Mouse (Mus musculus) forebrain, embryonic 15.5 days (tissue): ENCODE results near the gene Samd8. TPM values are rescaled to one million over a fixed set of nuclear protein-coding genes. Genes with fewer than 3 reads are reported as not detected.
A peak's percentile ranks its signal among the peaks of the same experiment; 100 is the strongest.

Source experiments
- ATAC-seq: fragments of 200-750 bp; cut with Nextera tagmentation; replicated peaks from 2 replicates; pipeline ENCODE4 v1.8.0; 2017; ENCODE audit warnings: mild to moderate bottlenecking, moderate TSS enrichment, moderate library complexity
- H3K27ac ChIP-seq: fragments of 300-500 bp; sonication (generic); replicated peaks from 2 replicates; pipeline ENCODE4 v1.5.1; 2015; ENCODE audit warnings: mild to moderate bottlenecking, inconsistent platforms
- H3K27me3 ChIP-seq: fragments of 300-500 bp; sonication (generic); 2 replicates; pipeline ENCODE4 v1.6.1; 2015; ENCODE audit warnings: inconsistent platforms
- H3K36me3 ChIP-seq: fragments of 300-500 bp; sonication (generic); 2 replicates; pipeline ENCODE4 v1.6.1; 2015; ENCODE audit warnings: mild to moderate bottlenecking, inconsistent platforms
- H3K4me1 ChIP-seq: fragments of 300-500 bp; sonication (generic); 2 replicates; pipeline ENCODE4 v1.6.1; 2015; ENCODE audit warnings: inconsistent platforms
- H3K4me2 ChIP-seq: fragments of 300-500 bp; sonication (generic); replicated peaks from 2 replicates; pipeline ENCODE4 v1.6.1; 2015; ENCODE audit warnings: mild to moderate bottlenecking, inconsistent platforms
- H3K4me3 ChIP-seq: fragments of 300-500 bp; sonication (generic); 2 replicates; pipeline ENCODE4 v1.5.1; 2015; ENCODE audit warnings: mild to moderate bottlenecking, inconsistent platforms
- H3K9ac ChIP-seq: fragments of 300-500 bp; sonication (generic); replicated peaks from 2 replicates; pipeline ENCODE4 v1.6.1; 2015; ENCODE audit warnings: mild to moderate bottlenecking, inconsistent platforms
- H3K9me3 ChIP-seq: fragments of 300-500 bp; sonication (generic); 2 replicates; pipeline ENCODE4 v1.6.1; 2016; ENCODE audit warnings: inconsistent platforms
- WGBS: fragments of 180-500 bp; shearing (Covaris S2); methylation state at CpG from one replicate; pipeline ENCODE4 v1.1.7; 2015; ENCODE audit warnings: mixed read lengths; 5-methylcytosine and 5-hydroxymethylcytosine counted together
- polyA plus RNA-seq: library from polyadenylated mRNA; unstranded; fragments of >200 nt; fragmentation: Nextera tagmentation; extraction: Ambion mirVana; gene quantifications from 2 replicates; pipeline ENCODE4 v1.2.1, GENCODE M21; 2015

Gene Samd8
- 24.2 and 24.6 TPM in 2 replicates for polyA plus RNA-seq

- Histone ChIP-seq H3K4me3 (peak within 1 kb of the TSS; percentile 90), H3K27me3 (no peaks in the 10 kb centered on the region), H3K4me2 (peak within 1 kb of the TSS; percentile 58), H3K4me1 (peaks cover 21% of the 10 kb centered on the region), H3K27ac (peak within 1 kb of the TSS; percentile 89), H3K9me3 (no peaks in the 10 kb centered on the region), H3K36me3 (no peaks in the 10 kb centered on the region), H3K9ac (peak within 1 kb of the TSS; percentile 86)
- 6% methylated on average over 52 of the region's 52 CpGs for WGBS
- ATAC-seq = peak; percentile 86
Observed at GRCm38 (mm10) chr14:21750008-21750880, at the start of gene Samd8. Gene Samd8, plus strand, starts transcription at chr14:21750531.

GRCm38 (mm10) chr14:21702691-21703090 is 47.6 kb upstream of the Samd8 start:
- no peak overlapping the region for H3K4me2 ChIP-seq
- no peak for ATAC-seq
- no peak overlapping the region for H3K27ac ChIP-seq
- no peaks in the 10 kb centered on the region for H3K9me3 ChIP-seq
- no peaks in the 10 kb centered on the region for H3K36me3 ChIP-seq
- H3K27me3 ChIP-seq = no peaks in the 10 kb centered on the region
- 88% methylated on average over 8 of the region's 8 CpGs for WGBS
- no peak overlapping the region for H3K4me3 ChIP-seq
- H3K4me1 ChIP-seq = peaks cover 13% of the 10 kb centered on the region
- H3K9ac ChIP-seq = no peak overlapping the region

- Histone ChIP-seq H3K9ac (no peak overlapping the region), H3K9me3 (no peaks in the 10 kb centered on the region), H3K4me1 (peaks cover 13% of the 10 kb centered on the region), H3K36me3 (no peaks in the 10 kb centered on the region), H3K4me2 (no peak overlapping the region), H3K4me3 (no peak overlapping the region), H3K27me3 (no peaks in the 10 kb centered on the region), H3K27ac (no peak overlapping the region)
- ATAC-seq = no peak
- WGBS = 83% methylated on average over 5 of the region's 5 CpGs
Observed at GRCm38 (mm10) chr14:21703255-21703654, 47.1 kb upstream of the Samd8 start.

GRCm38 (mm10) chr14:21705462-21705861 is 44.9 kb upstream of the Samd8 start:
- Histone ChIP-seq H3K27ac (no peak overlapping the region), H3K27me3 (no peaks in the 10 kb centered on the region), H3K9ac (no peak overlapping the region), H3K4me1 (peaks cover 13% of the 10 kb centered on the region), H3K4me3 (no peak overlapping the region), H3K36me3 (no peaks in the 10 kb centered on the region), H3K9me3 (no peaks in the 10 kb centered on the region), H3K4me2 (no peak overlapping the region)
- WGBS = 84% methylated on average over 2 of the region's 2 CpGs
- no peak for ATAC-seq

GRCm38 (mm10) chr14:21706759-21707571 is 43.4 kb upstream of the Samd8 start:
- ATAC-seq = peak; percentile 71
- H3K9ac ChIP-seq = no peak overlapping the region

DNA sequence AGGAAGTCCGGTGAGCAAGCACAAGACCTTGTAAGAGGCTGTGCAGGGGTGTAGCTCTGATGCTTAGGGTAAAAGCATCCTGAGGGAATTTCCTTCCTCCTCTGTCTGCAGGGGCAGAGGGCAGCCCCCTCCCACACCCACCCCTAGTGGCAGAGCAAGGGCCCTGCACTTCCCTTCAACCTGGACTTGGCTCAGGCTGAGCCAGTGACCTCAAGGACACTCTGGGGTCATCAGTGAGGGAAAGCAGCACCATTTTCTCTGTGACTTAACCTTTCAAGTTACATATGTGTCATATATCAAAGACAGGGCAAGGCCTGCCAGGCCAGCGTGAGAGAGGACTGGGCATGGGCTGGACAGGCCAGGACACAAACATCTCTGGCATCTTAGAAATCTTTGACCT is 40.8 kb upstream of the Samd8 start:
- Histone ChIP-seq H3K9me3 (no peaks in the 10 kb centered on the region), H3K9ac (no peak overlapping the region), H3K36me3 (no peaks in the 10 kb centered on the region), H3K4me2 (no peak overlapping the region), H3K4me3 (no peak overlapping the region), H3K27ac (no peak overlapping the region), H3K4me1 (peaks cover 13% of the 10 kb centered on the region), H3K27me3 (no peaks in the 10 kb centered on the region)
- 81% methylated on average over 2 of the region's 2 CpGs for WGBS
- ATAC-seq = no peak

More at GRCm38 (mm10) chr14:21706759-21707571, 43.4 kb upstream of the Samd8 start:
- Histone ChIP-seq H3K27ac (peak overlapping the region; percentile 88), H3K4me1 (peaks cover 13% of the 10 kb centered on the region), H3K36me3 (no peaks in the 10 kb centered on the region), H3K9me3 (no peaks in the 10 kb centered on the region), H3K4me2 (no peak overlapping the region), H3K27me3 (no peaks in the 10 kb centered on the region), H3K4me3 (no peak overlapping the region)
- 40% methylated on average over 12 of the region's 12 CpGs for WGBS

GRCm38 (mm10) chr14:21711231-21711630 is 39.1 kb upstream of the Samd8 start:
- ATAC-seq = no peak
- Histone ChIP-seq H3K9me3 (no peaks in the 10 kb centered on the region), H3K4me1 (peaks cover 11% of the 10 kb centered on the region), H3K4me3 (no peak overlapping the region), H3K4me2 (no peak overlapping the region), H3K9ac (no peak overlapping the region), H3K27me3 (no peaks in the 10 kb centered on the region), H3K36me3 (no peaks in the 10 kb centered on the region), H3K27ac (no peak overlapping the region)
- 87% methylated on average over 2 of the region's 2 CpGs for WGBS

DNA sequence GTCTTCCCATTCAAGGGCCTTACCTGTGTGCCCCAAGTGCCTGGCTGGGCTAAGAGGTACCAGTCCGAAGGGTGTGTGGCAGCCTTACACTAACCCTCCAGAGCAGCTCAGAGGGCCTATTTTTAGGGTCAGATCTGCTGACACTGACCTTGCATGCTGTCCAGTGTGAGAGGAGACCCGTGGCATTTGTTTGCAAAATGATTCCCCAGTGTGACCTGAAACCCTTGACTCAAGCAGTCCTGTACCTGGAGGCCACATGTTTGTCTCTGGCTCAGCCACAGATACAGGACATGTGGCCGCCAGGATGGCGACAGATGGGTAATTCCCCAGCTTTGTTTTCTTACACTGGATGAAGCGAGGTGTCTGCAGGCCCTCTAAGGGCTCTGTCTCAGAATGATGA is 35.8 kb upstream of the Samd8 start, which contains the start of gene Dupd1:
Dupd1 (minus strand) TSS at position 91 of the 400 bp plus-strand sequence.
- Histone ChIP-seq H3K9ac (no peak within 1 kb of the TSS), H3K36me3 (no peaks in the 10 kb centered on the region), H3K4me2 (no peak within 1 kb of the TSS), H3K9me3 (no peaks in the 10 kb centered on the region), H3K27me3 (no peaks in the 10 kb centered on the region), H3K4me1 (peaks cover 2% of the 10 kb centered on the region), H3K27ac (no peak within 1 kb of the TSS), H3K4me3 (no peak within 1 kb of the TSS)
- WGBS = 77% methylated on average over 5 of the region's 5 CpGs
- ATAC-seq = no peak

DNA sequence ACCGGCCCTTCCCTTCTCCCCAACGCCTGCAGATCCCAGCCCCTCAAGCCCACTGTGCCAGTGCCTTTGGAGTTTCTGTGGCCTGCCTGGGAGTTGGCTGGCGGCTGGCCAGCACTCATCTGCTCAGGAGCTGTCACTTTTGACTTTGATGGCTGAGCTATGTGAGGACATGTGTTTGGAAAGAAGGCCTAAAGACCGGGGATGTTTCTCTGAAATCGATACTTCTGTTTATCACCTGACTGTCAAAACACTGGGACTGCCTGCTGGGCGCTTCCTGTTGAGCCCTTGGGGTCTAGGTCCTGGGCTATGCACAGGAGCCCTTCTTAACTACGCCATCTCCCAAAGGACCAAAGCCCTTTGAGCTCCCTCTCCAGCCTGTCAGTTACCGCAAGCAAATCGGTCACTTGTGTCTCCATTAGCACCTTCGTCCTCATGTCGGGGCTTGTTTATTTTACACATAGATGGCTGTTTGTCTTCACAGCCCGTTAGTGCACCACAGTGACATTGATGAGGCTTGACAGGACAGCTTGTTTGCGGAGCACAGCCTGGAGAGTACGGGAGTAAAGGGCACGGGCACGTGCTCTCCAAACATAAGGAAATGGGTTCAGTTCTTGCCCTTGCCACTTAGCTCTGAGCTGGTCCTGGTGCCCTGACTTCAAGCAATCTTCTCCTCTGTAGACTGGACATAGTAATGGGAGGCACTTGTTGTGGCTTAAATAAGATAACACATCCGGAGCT is 30.5 kb upstream of the Samd8 start:
- H3K27ac ChIP-seq = no peak overlapping the region

DNA sequence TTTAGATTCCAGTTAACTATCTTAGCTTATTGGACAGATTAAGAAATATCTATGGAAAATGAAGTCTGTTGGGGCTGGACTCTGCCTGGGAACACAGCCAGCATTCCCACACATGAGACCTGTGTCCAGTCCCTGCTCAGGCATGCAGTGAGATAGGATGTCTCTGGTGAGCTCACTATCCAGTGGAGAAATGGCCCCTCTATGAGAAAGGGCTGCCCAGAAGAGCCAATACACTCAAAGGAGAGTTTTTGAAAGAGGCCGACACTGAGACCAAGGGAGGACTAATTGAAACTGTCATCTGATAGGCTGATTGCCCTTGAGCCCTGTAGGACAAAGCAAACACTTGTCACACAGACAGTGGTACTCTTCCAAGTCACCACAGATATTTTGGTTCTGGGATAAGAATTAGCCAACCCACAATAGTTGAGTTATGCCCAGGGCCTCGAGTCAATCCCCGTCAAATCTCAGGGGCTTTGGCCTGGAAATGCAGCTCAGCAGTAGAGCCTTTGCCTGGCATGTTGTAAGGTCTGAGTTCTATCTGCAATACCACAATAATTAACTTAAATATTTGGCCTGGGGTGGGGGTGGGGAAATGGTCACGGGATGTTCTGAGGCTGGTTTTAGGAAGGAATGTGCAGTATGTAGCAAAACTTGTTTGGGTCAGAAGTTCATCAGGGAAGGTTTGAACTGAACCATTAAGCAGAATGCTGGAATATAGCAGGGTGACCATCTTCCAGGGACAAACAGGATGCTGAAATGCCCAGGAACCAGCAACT is 29.7 kb upstream of the Samd8 start:
- Histone ChIP-seq H3K9ac (no peak overlapping the region), H3K27ac (no peak overlapping the region), H3K36me3 (no peaks in the 10 kb centered on the region), H3K27me3 (no peaks in the 10 kb centered on the region), H3K4me2 (no peak overlapping the region), H3K9me3 (no peaks in the 10 kb centered on the region), H3K4me3 (no peak overlapping the region), H3K4me1 (peaks cover 8% of the 10 kb centered on the region)
- 88% methylated on average over 4 of the region's 4 CpGs for WGBS
- no peak for ATAC-seq

More for the DNA sequence above, 30.5 kb upstream of the Samd8 start:
- Histone ChIP-seq H3K4me2 (no peak overlapping the region), H3K4me3 (no peak overlapping the region), H3K4me1 (peaks cover 8% of the 10 kb centered on the region), H3K9ac (no peak overlapping the region), H3K27me3 (no peaks in the 10 kb centered on the region), H3K9me3 (no peaks in the 10 kb centered on the region), H3K36me3 (no peaks in the 10 kb centered on the region)
- 39% methylated on average over 17 of the region's 17 CpGs for WGBS
- 0 out of 2 replicates have a peak, but pooled peaks have one; percentile 38 for ATAC-seq

GRCm38 (mm10) chr14:21722021-21722698 is 28.2 kb upstream of the Samd8 start:
- H3K9me3 ChIP-seq = no peaks in the 10 kb centered on the region
- H3K36me3 ChIP-seq = no peaks in the 10 kb centered on the region
- no peak for ATAC-seq
- H3K27me3 ChIP-seq = no peaks in the 10 kb centered on the region
- peaks cover 8% of the 10 kb centered on the region for H3K4me1 ChIP-seq
- no peak overlapping the region for H3K4me2 ChIP-seq
- no peak overlapping the region for H3K4me3 ChIP-seq
- no peak overlapping the region for H3K27ac ChIP-seq
- no peak overlapping the region for H3K9ac ChIP-seq
- 47% methylated on average over 8 of the region's 8 CpGs for WGBS
